Mouse (Mus musculus): ENCODE results near the gene Gse1. TPM values are rescaled to one million over a fixed set of nuclear protein-coding genes. Genes with fewer than 3 reads are reported as not detected.

Gse1 gene
- polyA plus RNA-seq, 1 experiment from 2014 or later: 15.4 TPM

- Histone ChIP-seq H3K4me1 (replicated peaks) (peaks cover 78% of the 10 kb centered on the region), H3K9me3 (no peaks in the 10 kb centered on the region), H3K36me3 (no peaks in the 10 kb centered on the region), H3K27ac (replicated peaks) (no peak overlapping the region), H3K27me3 (no peaks in the 10 kb centered on the region), H3K9ac (no peak overlapping the region), H3K4me3 (no peak overlapping the region), H3K4me2 (no peak overlapping the region)
- WGBS: 53% methylated on average over 8 of the region's 8 CpGs
- ATAC-seq (ENCODE audit: low FRiP score, low read depth): no peak
Observed at GRCm38 (mm10) chr8:120543416-120544055, 315.3 kb downstream of the Gse1 start.

GRCm38 (mm10) chr8:120544155-120544554, 315.9 kb downstream of the Gse1 start:
- Histone ChIP-seq H3K4me3 (no peak overlapping the region), H3K36me3 (no peaks in the 10 kb centered on the region), H3K4me2 (no peak overlapping the region), H3K27me3 (no peaks in the 10 kb centered on the region), H3K4me1 (replicated peaks) (peaks cover 78% of the 10 kb centered on the region), H3K27ac (replicated peaks) (no peak overlapping the region), H3K9me3 (no peaks in the 10 kb centered on the region), H3K9ac (no peak overlapping the region)
- ATAC-seq (ENCODE audit: low FRiP score, low read depth): no peak
- WGBS: 90% methylated on average over 5 of the region's 5 CpGs

GRCm38 (mm10) chr8:120547562-120547961, 319.3 kb downstream of the Gse1 start:
- H3K4me1 ChIP-seq (replicated peaks): peaks cover 86% of the 10 kb centered on the region
- no peaks in the 10 kb centered on the region for H3K27me3 ChIP-seq
- no peaks in the 10 kb centered on the region for H3K36me3 ChIP-seq
- H3K27ac ChIP-seq (replicated peaks): peak overlapping the region; percentile 71; the same call in 1 of the 2 replicates
- H3K4me2 ChIP-seq: 0 out of 2 replicates have a peak overlapping the region, but pooled peaks have one; percentile 23
- no peaks in the 10 kb centered on the region for H3K9me3 ChIP-seq
- 74% methylated on average over 9 of the region's 9 CpGs for WGBS
- no peak overlapping the region for H3K4me3 ChIP-seq
- no peak for ATAC-seq (ENCODE audit: low FRiP score, low read depth)
- H3K9ac ChIP-seq: no peak overlapping the region

GRCm38 (mm10) chr8:120548313-120548761, 320.1 kb downstream of the Gse1 start:
- ATAC-seq (ENCODE audit: low FRiP score, low read depth): no peak
- H3K36me3 ChIP-seq: no peaks in the 10 kb centered on the region
- WGBS: 22% methylated on average over 16 of the region's 16 CpGs
- H3K4me2 ChIP-seq: peak overlapping the region; percentile 23
- peaks cover 86% of the 10 kb centered on the region for H3K4me1 ChIP-seq (replicated peaks)
- no peak overlapping the region for H3K4me3 ChIP-seq
- no peaks in the 10 kb centered on the region for H3K9me3 ChIP-seq
- H3K27me3 ChIP-seq: no peaks in the 10 kb centered on the region
- 0 out of 2 replicates have a peak overlapping the region, but pooled peaks have one; percentile 10 for H3K9ac ChIP-seq
- peak overlapping the region; percentile 71 for H3K27ac ChIP-seq (replicated peaks)

GRCm38 (mm10) chr8:120549321-120549921, 321.2 kb downstream of the Gse1 start:
- peaks cover 89% of the 10 kb centered on the region for H3K4me1 ChIP-seq (replicated peaks)
- WGBS: 15% methylated on average over 25 of the region's 25 CpGs

GRCm38 (mm10) chr8:120549922-120550321, 321.7 kb downstream of the Gse1 start:
- H3K4me1 ChIP-seq (replicated peaks): peaks cover 94% of the 10 kb centered on the region
- peak overlapping the region; percentile 74 for H3K27ac ChIP-seq (replicated peaks)
- no peaks in the 10 kb centered on the region for H3K27me3 ChIP-seq
- peak overlapping the region; percentile 10 for H3K9ac ChIP-seq
- H3K9me3 ChIP-seq: no peaks in the 10 kb centered on the region
- no peak overlapping the region for H3K4me3 ChIP-seq
- H3K4me2 ChIP-seq: peak overlapping the region; percentile 44
- peak; percentile 36 for ATAC-seq (ENCODE audit: low FRiP score, low read depth)
- no peaks in the 10 kb centered on the region for H3K36me3 ChIP-seq
- WGBS: 4% methylated on average over 11 of the region's 11 CpGs

More at GRCm38 (mm10) chr8:120549321-120549921, 321.2 kb downstream of the Gse1 start:
- H3K4me2 ChIP-seq: peak overlapping the region; percentile 44
- H3K27me3 ChIP-seq: no peaks in the 10 kb centered on the region
- peak; percentile 7 for ATAC-seq (ENCODE audit: low FRiP score, low read depth)
- 0 out of 2 replicates have a peak overlapping the region, but pooled peaks have one; percentile 4 for H3K4me3 ChIP-seq
- no peaks in the 10 kb centered on the region for H3K9me3 ChIP-seq
- peak overlapping the region; percentile 10; the same call in 1 of the 2 replicates for H3K9ac ChIP-seq
- no peaks in the 10 kb centered on the region for H3K36me3 ChIP-seq
- H3K27ac ChIP-seq (replicated peaks): peak overlapping the region; percentile 74

DNA sequence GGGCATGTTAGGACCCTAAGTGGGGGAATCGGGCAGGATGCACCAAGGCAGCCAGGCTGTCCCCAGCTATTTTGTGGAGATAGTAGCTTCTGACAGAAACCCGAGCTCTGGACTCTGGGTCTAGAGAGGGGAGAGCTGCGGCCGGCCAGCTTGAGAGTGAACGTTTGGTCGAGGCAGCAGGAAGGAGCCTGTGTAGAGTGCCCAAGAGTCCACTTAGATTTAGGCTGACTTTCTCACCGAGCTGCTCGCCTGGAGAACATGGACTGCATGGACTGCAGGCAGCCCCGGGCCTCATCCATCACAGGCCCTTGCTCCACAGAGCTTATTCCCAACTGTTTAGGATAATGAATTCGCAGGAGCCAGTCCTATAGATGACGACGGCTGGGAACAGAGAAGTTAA, 322.2 kb downstream of the Gse1 start:
- Histone ChIP-seq H3K4me1 (replicated peaks) (peaks cover 98% of the 10 kb centered on the region), H3K4me3 (no peak overlapping the region), H3K36me3 (no peaks in the 10 kb centered on the region), H3K4me2 (peak overlapping the region; percentile 44), H3K9ac (no peak overlapping the region), H3K27me3 (no peaks in the 10 kb centered on the region), H3K27ac (replicated peaks) (peak overlapping the region; percentile 74), H3K9me3 (no peaks in the 10 kb centered on the region)
- WGBS: 16% methylated on average over 12 of the region's 12 CpGs
- no peak for ATAC-seq (ENCODE audit: low FRiP score, low read depth)

- Histone ChIP-seq H3K4me2 (no peak overlapping the region), H3K36me3 (no peaks in the 10 kb centered on the region), H3K9ac (no peak overlapping the region), H3K9me3 (no peaks in the 10 kb centered on the region), H3K27me3 (no peaks in the 10 kb centered on the region), H3K4me3 (no peak overlapping the region), H3K27ac (replicated peaks) (peak overlapping the region; percentile 74), H3K4me1 (replicated peaks) (peaks cover 98% of the 10 kb centered on the region)
- ATAC-seq (ENCODE audit: low FRiP score, low read depth): no peak
- 47% methylated on average over 11 of the region's 11 CpGs for WGBS
Observed at GRCm38 (mm10) chr8:120550937-120551676, 322.9 kb downstream of the Gse1 start.

DNA sequence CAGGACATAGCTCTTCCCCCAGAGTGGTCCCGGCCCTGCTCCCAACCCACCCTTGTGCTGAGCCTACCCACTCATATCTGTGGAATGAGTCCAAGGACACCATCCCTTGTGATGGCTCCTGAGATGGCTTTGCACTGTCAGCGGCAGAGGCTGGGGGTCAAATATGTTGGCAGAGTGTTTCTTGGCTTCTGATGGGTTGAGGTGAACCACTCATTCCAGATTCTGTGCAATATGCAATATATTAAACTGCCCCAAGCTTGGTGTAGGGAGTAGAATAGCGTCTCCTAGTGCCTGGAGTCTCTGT, 323.4 kb downstream of the Gse1 start:
- no peak for ATAC-seq (ENCODE audit: low FRiP score, low read depth)
- Histone ChIP-seq H3K9ac (no peak overlapping the region), H3K9me3 (no peaks in the 10 kb centered on the region), H3K4me1 (replicated peaks) (peaks cover 98% of the 10 kb centered on the region), H3K4me2 (no peak overlapping the region), H3K36me3 (no peaks in the 10 kb centered on the region), H3K27ac (replicated peaks) (0 out of 2 replicates have a peak overlapping the region, but pooled peaks have one; percentile 74), H3K27me3 (no peaks in the 10 kb centered on the region), H3K4me3 (no peak overlapping the region)
- 88% methylated on average over 3 of the region's 3 CpGs for WGBS

DNA sequence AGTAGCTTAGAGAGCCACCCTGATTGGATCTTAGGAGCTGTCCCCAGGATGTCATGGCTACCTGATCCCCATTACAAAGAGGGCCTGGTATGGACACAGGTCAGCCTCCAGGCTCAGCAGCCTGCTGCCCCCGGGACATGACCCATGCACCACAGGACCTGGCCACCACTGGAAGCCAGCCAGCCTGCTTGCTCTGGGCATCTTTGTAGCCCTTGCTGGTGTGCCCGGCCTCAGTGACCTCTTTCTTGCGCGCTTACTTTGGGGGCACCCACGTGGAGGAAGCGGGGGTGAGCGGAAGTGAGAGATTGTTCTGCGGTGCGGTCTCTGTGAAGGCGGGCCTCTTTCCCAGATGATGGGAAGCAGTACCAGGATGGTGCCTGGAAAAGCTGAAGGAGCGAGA, 324.3 kb downstream of the Gse1 start:
- Histone ChIP-seq H3K4me1 (replicated peaks) (peaks cover 98% of the 10 kb centered on the region), H3K9ac (no peak overlapping the region), H3K27ac (replicated peaks) (no peak overlapping the region), H3K4me2 (no peak overlapping the region), H3K9me3 (no peaks in the 10 kb centered on the region), H3K36me3 (no peaks in the 10 kb centered on the region), H3K27me3 (no peaks in the 10 kb centered on the region), H3K4me3 (no peak overlapping the region)
- no peak for ATAC-seq (ENCODE audit: low FRiP score, low read depth)
- 86% methylated on average over 11 of the region's 11 CpGs for WGBS

DNA sequence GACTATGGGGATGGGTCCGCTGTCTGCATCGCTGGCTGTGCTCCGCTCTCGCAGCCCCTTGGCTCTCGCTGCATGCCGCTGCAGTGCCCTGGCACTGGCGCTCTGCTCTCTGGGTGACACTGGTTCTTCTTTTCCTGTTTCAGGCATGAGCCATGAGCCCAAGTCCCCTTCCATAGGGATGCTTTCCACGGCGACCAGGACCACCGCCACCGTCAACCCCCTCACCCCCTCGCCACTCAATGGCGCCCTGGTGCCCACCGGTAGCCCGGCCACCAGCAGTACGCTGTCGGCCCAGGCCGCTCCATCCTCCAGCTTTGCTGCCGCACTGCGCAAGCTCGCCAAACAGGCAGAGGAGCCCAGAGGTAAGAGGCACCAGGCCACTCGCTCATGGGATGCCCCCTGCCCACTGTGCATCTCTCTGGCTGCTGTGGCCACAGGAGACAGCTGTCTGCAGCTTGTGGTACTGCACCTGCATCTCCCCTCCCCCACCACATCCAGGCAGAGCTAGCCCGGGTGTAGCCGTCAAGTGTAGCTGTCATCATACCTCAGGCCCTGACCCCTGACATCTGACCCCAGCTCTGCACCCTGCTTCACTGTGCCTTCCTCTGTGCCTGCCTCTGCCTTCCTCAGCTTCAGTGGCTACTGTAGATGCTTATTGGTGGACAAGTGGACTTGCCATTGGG, 325.3 kb downstream of the Gse1 start:
- Histone ChIP-seq H3K9me3 (no peaks in the 10 kb centered on the region), H3K4me2 (no peak overlapping the region), H3K27me3 (no peaks in the 10 kb centered on the region), H3K27ac (replicated peaks) (no peak overlapping the region), H3K4me1 (replicated peaks) (peaks cover 98% of the 10 kb centered on the region), H3K36me3 (no peaks in the 10 kb centered on the region), H3K4me3 (no peak overlapping the region), H3K9ac (no peak overlapping the region)
- ATAC-seq (ENCODE audit: low FRiP score, low read depth): no peak
- WGBS: 89% methylated on average over 24 of the region's 24 CpGs
